Mouse (Mus musculus): ENCODE measurements around the gene Catsperg1. TPM values are rescaled to one million over a fixed set of nuclear protein-coding genes. Genes with fewer than 3 reads are reported as not detected.

Catsperg1 gene
- total and polyA plus RNA-seq, 2 experiments from 2014 or later: 0.14 to 1.2 TPM

DNA sequence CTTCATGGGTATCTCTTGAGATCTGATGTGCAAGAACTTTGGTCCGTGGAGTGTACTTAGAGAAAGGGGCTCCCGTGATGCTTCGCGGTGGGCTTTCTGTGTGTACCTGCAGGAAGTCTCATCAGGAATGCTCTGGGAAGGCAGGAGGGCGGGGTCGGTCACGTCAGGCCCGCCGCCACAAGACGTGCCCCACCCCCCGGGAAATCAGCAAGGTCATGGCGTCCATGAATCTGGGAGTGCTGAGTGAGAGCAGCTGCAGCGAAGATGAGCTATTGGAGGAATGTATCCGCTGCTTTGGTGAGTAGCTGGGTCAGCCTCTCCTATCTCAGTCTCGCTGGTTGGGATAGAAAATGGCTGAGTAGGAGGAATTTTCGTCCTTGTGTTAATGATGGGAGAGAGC, 76.4 kb downstream of the Catsperg1 start:
- Histone ChIP-seq H3K4me2 (ENCODE audit: low read depth, low read length) (no peak overlapping the region), H3K9ac (replicated peaks; ENCODE audit: low read depth, low read length) (no peak overlapping the region), H3K27me3 (ENCODE audit: control insufficient read depth, insufficient read depth, low read length) (peaks cover 8% of the 10 kb centered on the region), H3K9me3 (replicated peaks; ENCODE audit: control insufficient read depth, low read length) (no peaks in the 10 kb centered on the region), H3K36me3 (replicated peaks; ENCODE audit: control insufficient read depth, insufficient read depth, low read length) (no peaks in the 10 kb centered on the region), H3K27ac (ENCODE audit: low read depth) (no peak overlapping the region), H3K4me1 (ENCODE audit: control insufficient read depth, insufficient read depth) (no peaks in the 10 kb centered on the region), H3K4me3 (ENCODE audit: low read depth, low read length) (no peak overlapping the region)
- ATAC-seq (ENCODE audit: insufficient read depth, low read depth) (no peak), DNase-seq (ENCODE audit: low spot score) (no peak)
- 27% methylated on average over 16 of the region's 16 CpGs for WGBS
- TF ChIP-seq EP300 (IDR thresholded peaks at IDR 0.05; ENCODE audit: low read depth) (no peak), CTCF (IDR thresholded peaks at IDR 0.05; ENCODE audit: low read depth) (no peak)

DNA sequence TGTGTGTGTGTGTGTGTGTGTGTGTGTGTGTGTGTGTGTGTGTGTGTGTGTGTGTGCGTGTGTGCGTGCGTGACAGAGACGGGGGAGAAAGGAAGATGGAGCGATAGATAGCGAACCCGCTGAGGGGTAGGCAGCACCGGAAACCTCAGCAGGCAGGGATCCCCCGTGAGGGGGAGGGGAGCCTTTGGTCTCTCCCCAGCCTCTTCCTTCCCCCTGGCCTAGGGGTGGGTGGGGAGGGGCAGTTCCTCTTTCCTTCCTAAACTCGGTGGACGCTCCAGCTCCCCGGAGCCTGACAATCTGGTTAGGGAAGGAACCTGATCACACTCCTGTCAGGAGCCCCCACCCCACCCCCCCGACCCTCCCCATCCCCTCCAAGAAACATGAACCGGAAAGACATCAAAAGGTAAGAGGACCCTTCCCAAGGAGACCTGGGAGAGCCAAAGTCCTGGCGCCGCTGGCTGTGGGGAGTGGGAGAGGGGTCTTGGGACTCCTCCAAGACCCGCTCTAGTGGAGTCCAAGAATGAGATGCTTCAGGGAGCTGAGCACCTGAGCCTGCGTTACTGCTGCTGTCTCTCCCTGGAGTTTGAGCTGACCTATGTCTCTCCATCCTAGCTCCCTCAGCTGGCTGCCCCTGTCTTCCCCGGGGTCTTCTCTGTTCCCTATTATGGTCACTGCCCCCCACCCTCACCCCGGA, 79.0 kb downstream of the Catsperg1 start, which contains the start of gene Rasgrp4:
TSS of gene Rasgrp4 (plus strand) at position 159 of the 694 bp plus-strand sequence.
- WGBS: under 1% methylated on average over 16 of the region's 20 CpGs
- Histone ChIP-seq H3K27me3 (ENCODE audit: control insufficient read depth, insufficient read depth, low read length) (peaks cover 8% of the 10 kb centered on the region), H3K9me3 (replicated peaks; ENCODE audit: control insufficient read depth, low read length) (no peaks in the 10 kb centered on the region), H3K36me3 (replicated peaks; ENCODE audit: control insufficient read depth, insufficient read depth, low read length) (no peaks in the 10 kb centered on the region), H3K4me1 (ENCODE audit: control insufficient read depth, insufficient read depth) (no peaks in the 10 kb centered on the region), H3K4me2 (ENCODE audit: low read depth, low read length) (peak within 1 kb of the TSS; percentile 46), H3K27ac (ENCODE audit: low read depth) (no peak within 1 kb of the TSS), H3K9ac (replicated peaks; ENCODE audit: low read depth, low read length) (no peak within 1 kb of the TSS), H3K4me3 (ENCODE audit: low read depth, low read length) (peak within 1 kb of the TSS; percentile 31; the same call in 1 of the 2 replicates)
- TF ChIP-seq EP300 (IDR thresholded peaks at IDR 0.05; ENCODE audit: low read depth): no peak
- TF ChIP-seq CTCF (IDR thresholded peaks at IDR 0.05; ENCODE audit: low read depth): no peak
- DNase-seq (ENCODE audit: low spot score) (no peak), ATAC-seq (ENCODE audit: insufficient read depth, low read depth) (no peak)

DNA sequence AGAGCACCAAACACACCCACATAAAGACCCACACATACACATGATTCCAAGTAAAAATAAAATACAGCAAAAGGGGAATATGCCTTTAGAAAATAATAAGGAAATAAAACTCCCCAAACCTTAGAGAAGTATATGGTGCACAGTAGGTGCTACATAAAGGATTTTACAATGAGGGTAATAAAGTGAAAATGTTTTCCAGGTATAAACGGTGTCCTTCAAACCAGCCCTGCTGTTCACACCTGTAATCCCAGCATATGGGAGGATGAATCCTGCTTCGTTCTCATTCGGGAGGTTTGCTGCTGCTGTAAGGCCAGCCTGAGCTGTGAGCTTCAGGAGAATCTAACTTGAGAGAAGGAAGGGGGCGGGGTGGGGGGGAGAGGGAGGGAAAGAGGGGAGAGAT, 79.6 kb downstream of the Catsperg1 start:
- no peak for TF ChIP-seq EP300 (IDR thresholded peaks at IDR 0.05; ENCODE audit: low read depth)
- Histone ChIP-seq H3K9me3 (replicated peaks; ENCODE audit: control insufficient read depth, low read length) (no peaks in the 10 kb centered on the region), H3K4me3 (ENCODE audit: low read depth, low read length) (no peak overlapping the region), H3K9ac (replicated peaks; ENCODE audit: low read depth, low read length) (no peak overlapping the region), H3K27me3 (ENCODE audit: control insufficient read depth, insufficient read depth, low read length) (peaks cover 8% of the 10 kb centered on the region), H3K27ac (ENCODE audit: low read depth) (no peak overlapping the region), H3K4me2 (ENCODE audit: low read depth, low read length) (peak overlapping the region; percentile 46; the same call in 1 of the 2 replicates), H3K4me1 (ENCODE audit: control insufficient read depth, insufficient read depth) (no peaks in the 10 kb centered on the region), H3K36me3 (replicated peaks; ENCODE audit: control insufficient read depth, insufficient read depth, low read length) (no peaks in the 10 kb centered on the region)
- DNase-seq (ENCODE audit: low spot score) (no peak), ATAC-seq (ENCODE audit: insufficient read depth, low read depth) (no peak)
- WGBS: 7% methylated on average over 4 of the region's 4 CpGs

Other genes with a start within 250 kb of the Catsperg1 start
- 366 and 476 TPM in 2 replicates for gene Eif3k, start 232.2 kb downstream of the Catsperg1 start, total RNA-seq (2014; rRNA removed; ENCODE audit: low replicate concordance)
- 261 and 264 TPM in 2 replicates for gene Eif3k, start 232.2 kb downstream of the Catsperg1 start, polyA plus RNA-seq (2015; fragmentation: Nextera tagmentation; extraction: Ambion mirVana)
- gene Map4k1, start 232.0 kb downstream of the Catsperg1 start, total RNA-seq (2014; rRNA removed; ENCODE audit: low replicate concordance): 0.15 TPM in 1 of 2 replicates, not detected in the other
- 1.4 and 1.8 TPM in 2 replicates for gene Map4k1, start 232.0 kb downstream of the Catsperg1 start, polyA plus RNA-seq (2015; fragmentation: Nextera tagmentation; extraction: Ambion mirVana)
- gene Ryr1, start 88.9 kb downstream of the Catsperg1 start, total RNA-seq (2014; rRNA removed; ENCODE audit: low replicate concordance): 0.08 and 0.15 TPM in 2 replicates
- gene Ryr1, start 88.9 kb downstream of the Catsperg1 start, polyA plus RNA-seq (2015; fragmentation: Nextera tagmentation; extraction: Ambion mirVana): 0.04 TPM in 1 of 2 replicates, not detected in the other
- gene Rasgrp4, start 79.2 kb downstream of the Catsperg1 start, total RNA-seq (2014; rRNA removed; ENCODE audit: low replicate concordance): 0.19 and 1.9 TPM in 2 replicates
- gene Rasgrp4, start 79.2 kb downstream of the Catsperg1 start, polyA plus RNA-seq (2015; fragmentation: Nextera tagmentation; extraction: Ambion mirVana): 0.18 and 0.79 TPM in 2 replicates
- gene Fam98c, start 57.8 kb downstream of the Catsperg1 start, total RNA-seq (2014; rRNA removed; ENCODE audit: low replicate concordance): 24.5 and 28.1 TPM in 2 replicates
- gene Fam98c, start 57.8 kb downstream of the Catsperg1 start, polyA plus RNA-seq (2015; fragmentation: Nextera tagmentation; extraction: Ambion mirVana): 23.1 and 23.2 TPM in 2 replicates
- 0.23 TPM in 1 of 2 replicates, not detected in the other for gene Ggn, start 43.8 kb downstream of the Catsperg1 start, total RNA-seq (2014; rRNA removed; ENCODE audit: low replicate concordance)
- gene Ggn, start 43.8 kb downstream of the Catsperg1 start, polyA plus RNA-seq (2015; fragmentation: Nextera tagmentation; extraction: Ambion mirVana): 0.14 and 0.26 TPM in 2 replicates
- gene Spred3, start 43.6 kb downstream of the Catsperg1 start, total RNA-seq (2014; rRNA removed; ENCODE audit: low replicate concordance): 2.7 and 4.7 TPM in 2 replicates
- gene Spred3, start 43.6 kb downstream of the Catsperg1 start, polyA plus RNA-seq (2015; fragmentation: Nextera tagmentation; extraction: Ambion mirVana): 0.80 and 1.00 TPM in 2 replicates
- 296 and 383 TPM in 2 replicates for gene Psmd8, start 33.3 kb downstream of the Catsperg1 start, total RNA-seq (2014; rRNA removed; ENCODE audit: low replicate concordance)
- gene Psmd8, start 33.3 kb downstream of the Catsperg1 start, polyA plus RNA-seq (2015; fragmentation: Nextera tagmentation; extraction: Ambion mirVana): 250 and 255 TPM in 2 replicates
- gene Kcnk6, start 18.5 kb upstream of the Catsperg1 start, total RNA-seq (2014; rRNA removed; ENCODE audit: low replicate concordance): 6.3 and 27.4 TPM in 2 replicates
- 0.88 and 0.96 TPM in 2 replicates for gene Kcnk6, start 18.5 kb upstream of the Catsperg1 start, polyA plus RNA-seq (2015; fragmentation: Nextera tagmentation; extraction: Ambion mirVana)
- 174 and 194 TPM in 2 replicates for gene Yif1b, start 24.3 kb upstream of the Catsperg1 start, total RNA-seq (2014; rRNA removed; ENCODE audit: low replicate concordance)
- gene Yif1b, start 24.3 kb upstream of the Catsperg1 start, polyA plus RNA-seq (2015; fragmentation: Nextera tagmentation; extraction: Ambion mirVana): 121 and 125 TPM in 2 replicates
- 0.42 and 1.5 TPM in 2 replicates for gene 2200002D01Rik, start 34.4 kb upstream of the Catsperg1 start, total RNA-seq (2014; rRNA removed; ENCODE audit: low replicate concordance)
- 11.8 and 14.0 TPM in 2 replicates for gene 2200002D01Rik, start 34.4 kb upstream of the Catsperg1 start, polyA plus RNA-seq (2015; fragmentation: Nextera tagmentation; extraction: Ambion mirVana)
- 30.1 and 46.6 TPM in 2 replicates for gene Spint2, start 67.9 kb upstream of the Catsperg1 start, total RNA-seq (2014; rRNA removed; ENCODE audit: low replicate concordance)
- gene Spint2, start 67.9 kb upstream of the Catsperg1 start, polyA plus RNA-seq (2015; fragmentation: Nextera tagmentation; extraction: Ambion mirVana): 81.6 and 83.2 TPM in 2 replicates
- 7.8 and 61.8 TPM in 2 replicates for gene Ppp1r14a, start 75.3 kb upstream of the Catsperg1 start, total RNA-seq (2014; rRNA removed; ENCODE audit: low replicate concordance)
- 17.9 and 18.0 TPM in 2 replicates for gene Ppp1r14a, start 75.3 kb upstream of the Catsperg1 start, polyA plus RNA-seq (2015; fragmentation: Nextera tagmentation; extraction: Ambion mirVana)
- not detected in 2 replicates for gene Dpf1, start 89.9 kb upstream of the Catsperg1 start, total RNA-seq (2014; rRNA removed; ENCODE audit: low replicate concordance)
- gene Dpf1, start 89.9 kb upstream of the Catsperg1 start, polyA plus RNA-seq (2015; fragmentation: Nextera tagmentation; extraction: Ambion mirVana): 0.41 and 0.61 TPM in 2 replicates

All from heart, postnatal 0 days (tissue).